Mouse (Mus musculus): ENCODE results near the gene Ikbke. TPM values are rescaled to one million over a fixed set of nuclear protein-coding genes. Genes with fewer than 3 reads are reported as not detected.
"Not testable (repeated sequence)": the region's sequence is repeated elsewhere in the genome, so short reads cannot be mapped to it uniquely, and the experiment has no call there.

Ikbke gene
- 0.42 and 0.67 TPM in 2 replicates for polyA plus RNA-seq (2015; fragmentation: Nextera tagmentation; extraction: Ambion mirVana)

GRCm38 (mm10) chr1:131279456-131279776, at the start of gene Ikbke:
Gene Ikbke (minus strand): TSS chr1:131279606.
- Histone ChIP-seq H3K9ac (replicated peaks) (no peak within 1 kb of the TSS), H3K9me3 (no peaks in the 10 kb centered on the region), H3K27me3 (no peaks in the 10 kb centered on the region), H3K4me3 (0 out of 2 replicates have a peak within 1 kb of the TSS, but pooled peaks have one; percentile 4), H3K27ac (replicated peaks) (no peak within 1 kb of the TSS), H3K4me1 (no peaks in the 10 kb centered on the region), H3K4me2 (replicated peaks) (no peak within 1 kb of the TSS), H3K36me3 (no peaks in the 10 kb centered on the region)
- ATAC-seq (replicated peaks), result no peak
- WGBS, result 42% methylated on average over 4 of the region's 4 CpGs

GRCm38 (mm10) chr1:131329093-131329492, 49.7 kb upstream of the Ikbke start:
- H3K9me3 ChIP-seq; H3K4me3 ChIP-seq; H3K27me3 ChIP-seq; ATAC-seq (replicated peaks); H3K4me2 ChIP-seq (replicated peaks); H3K4me1 ChIP-seq; H3K27ac ChIP-seq (replicated peaks); H3K9ac ChIP-seq (replicated peaks): not testable (repeated sequence)
- H3K36me3 ChIP-seq, result peaks cover 36% of the 10 kb centered on the region
- WGBS, result 97% methylated on average over 1 of the region's 1 CpGs

- H3K4me1 ChIP-seq, result no peaks in the 10 kb centered on the region
- WGBS, result 94% methylated on average over 1 of the region's 1 CpGs
- ATAC-seq (replicated peaks), result no peak
Measured at GRCm38 (mm10) chr1:131327167-131327566, 47.8 kb upstream of the Ikbke start.

GRCm38 (mm10) chr1:131324816-131325463, 45.5 kb upstream of the Ikbke start:
- ATAC-seq (replicated peaks), result no peak
- no peak overlapping the region for H3K9ac ChIP-seq (replicated peaks)
- no peak overlapping the region for H3K4me3 ChIP-seq
- H3K36me3 ChIP-seq, result peaks cover 24% of the 10 kb centered on the region
- H3K27me3 ChIP-seq, result no peaks in the 10 kb centered on the region
- H3K27ac ChIP-seq (replicated peaks), result no peak overlapping the region
- 94% methylated on average over 3 of the region's 3 CpGs for WGBS
- H3K4me2 ChIP-seq (replicated peaks), result no peak overlapping the region
- no peaks in the 10 kb centered on the region for H3K9me3 ChIP-seq
- no peaks in the 10 kb centered on the region for H3K4me1 ChIP-seq

More at GRCm38 (mm10) chr1:131327167-131327566, 47.8 kb upstream of the Ikbke start:
- Histone ChIP-seq H3K27ac (replicated peaks) (no peak overlapping the region), H3K9me3 (no peaks in the 10 kb centered on the region), H3K9ac (replicated peaks) (no peak overlapping the region), H3K36me3 (peaks cover 32% of the 10 kb centered on the region), H3K4me2 (replicated peaks) (no peak overlapping the region), H3K27me3 (no peaks in the 10 kb centered on the region), H3K4me3 (no peak overlapping the region)

- WGBS, result 89% methylated on average over 3 of the region's 3 CpGs
Measured at GRCm38 (mm10) chr1:131319598-131320330, 40.4 kb upstream of the Ikbke start.

GRCm38 (mm10) chr1:131318397-131318796, 39.0 kb upstream of the Ikbke start:
- no peak overlapping the region for H3K27ac ChIP-seq (replicated peaks)
- peaks cover 43% of the 10 kb centered on the region for H3K36me3 ChIP-seq
- H3K4me1 ChIP-seq, result no peaks in the 10 kb centered on the region
- H3K27me3 ChIP-seq, result no peaks in the 10 kb centered on the region
- ATAC-seq (replicated peaks), result no peak
- whole genome bisulfite sequencing, result 90% methylated on average over 2 of the region's 2 CpGs
- no peak overlapping the region for H3K4me3 ChIP-seq
- no peak overlapping the region for H3K9ac ChIP-seq (replicated peaks)
- no peak overlapping the region for H3K4me2 ChIP-seq (replicated peaks)
- no peaks in the 10 kb centered on the region for H3K9me3 ChIP-seq

More at GRCm38 (mm10) chr1:131319598-131320330, 40.4 kb upstream of the Ikbke start:
- peaks cover 37% of the 10 kb centered on the region for H3K36me3 ChIP-seq
- no peak overlapping the region for H3K4me2 ChIP-seq (replicated peaks)
- H3K27ac ChIP-seq (replicated peaks), result no peak overlapping the region
- no peaks in the 10 kb centered on the region for H3K9me3 ChIP-seq
- H3K27me3 ChIP-seq, result no peaks in the 10 kb centered on the region
- no peak for ATAC-seq (replicated peaks)
- no peak overlapping the region for H3K9ac ChIP-seq (replicated peaks)
- H3K4me1 ChIP-seq, result no peaks in the 10 kb centered on the region
- no peak overlapping the region for H3K4me3 ChIP-seq

- WGBS, result 97% methylated on average over 5 of the region's 5 CpGs
Measured at GRCm38 (mm10) chr1:131317625-131318024, 38.2 kb upstream of the Ikbke start.

GRCm38 (mm10) chr1:131311284-131311683, 31.9 kb upstream of the Ikbke start:
- Histone ChIP-seq H3K4me2 (replicated peaks) (no peak overlapping the region), H3K36me3 (peaks cover 60% of the 10 kb centered on the region), H3K27ac (replicated peaks) (no peak overlapping the region), H3K4me1 (no peaks in the 10 kb centered on the region), H3K4me3 (no peak overlapping the region), H3K9ac (replicated peaks) (no peak overlapping the region), H3K27me3 (no peaks in the 10 kb centered on the region), H3K9me3 (no peaks in the 10 kb centered on the region)
- WGBS, result 84% methylated on average over 3 of the region's 3 CpGs
- ATAC-seq (replicated peaks), result no peak

More at GRCm38 (mm10) chr1:131317625-131318024, 38.2 kb upstream of the Ikbke start:
- Histone ChIP-seq H3K27me3 (no peaks in the 10 kb centered on the region), H3K9ac (replicated peaks) (no peak overlapping the region), H3K9me3 (no peaks in the 10 kb centered on the region), H3K36me3 (peaks cover 49% of the 10 kb centered on the region), H3K4me1 (no peaks in the 10 kb centered on the region), H3K4me3 (no peak overlapping the region), H3K4me2 (replicated peaks) (no peak overlapping the region), H3K27ac (replicated peaks) (no peak overlapping the region)
- ATAC-seq (replicated peaks), result no peak

GRCm38 (mm10) chr1:131310237-131310818, 30.9 kb upstream of the Ikbke start:
- Histone ChIP-seq H3K4me1 (no peaks in the 10 kb centered on the region), H3K27ac (replicated peaks) (no peak overlapping the region), H3K4me3 (no peak overlapping the region), H3K9me3 (no peaks in the 10 kb centered on the region), H3K9ac (replicated peaks) (no peak overlapping the region), H3K36me3 (peaks cover 51% of the 10 kb centered on the region), H3K4me2 (replicated peaks) (no peak overlapping the region), H3K27me3 (no peaks in the 10 kb centered on the region)
- WGBS, result 90% methylated on average over 5 of the region's 5 CpGs
- no peak for ATAC-seq (replicated peaks)

GRCm38 (mm10) chr1:131300750-131301149, 21.3 kb upstream of the Ikbke start:
- H3K27ac ChIP-seq (replicated peaks), result no peak overlapping the region
- no peaks in the 10 kb centered on the region for H3K9me3 ChIP-seq
- no peak overlapping the region for H3K9ac ChIP-seq (replicated peaks)
- 100% methylated on average over 2 of the region's 2 CpGs for WGBS
- H3K27me3 ChIP-seq, result no peaks in the 10 kb centered on the region
- no peak overlapping the region for H3K4me3 ChIP-seq
- no peak overlapping the region for H3K4me2 ChIP-seq (replicated peaks)
- no peak for ATAC-seq (replicated peaks)
- 0 out of 2 replicates have a peak, but pooled peaks cover 3% of the 10 kb centered on the region for H3K4me1 ChIP-seq
- peaks cover 28% of the 10 kb centered on the region for H3K36me3 ChIP-seq

- 0 out of 2 replicates have a peak, but pooled peaks cover 3% of the 10 kb centered on the region for H3K4me1 ChIP-seq
- no peak overlapping the region for H3K4me2 ChIP-seq (replicated peaks)
- WGBS, result 80% methylated on average over 6 of the region's 6 CpGs
- no peaks in the 10 kb centered on the region for H3K27me3 ChIP-seq
- no peak overlapping the region for H3K4me3 ChIP-seq
- H3K27ac ChIP-seq (replicated peaks), result no peak overlapping the region
- no peak for ATAC-seq (replicated peaks)
- peaks cover 31% of the 10 kb centered on the region for H3K36me3 ChIP-seq
- H3K9me3 ChIP-seq, result no peaks in the 10 kb centered on the region
- no peak overlapping the region for H3K9ac ChIP-seq (replicated peaks)
Measured at GRCm38 (mm10) chr1:131299788-131300187, 20.4 kb upstream of the Ikbke start.

- Histone ChIP-seq H3K4me2 (replicated peaks) (no peak overlapping the region), H3K27ac (replicated peaks) (no peak overlapping the region), H3K36me3 (peaks cover 34% of the 10 kb centered on the region), H3K4me3 (no peak overlapping the region), H3K4me1 (0 out of 2 replicates have a peak, but pooled peaks cover 3% of the 10 kb centered on the region), H3K27me3 (no peaks in the 10 kb centered on the region), H3K9me3 (no peaks in the 10 kb centered on the region), H3K9ac (replicated peaks) (no peak overlapping the region)
- no peak for ATAC-seq (replicated peaks)
- WGBS, result 42% methylated on average over 3 of the region's 3 CpGs
Measured at GRCm38 (mm10) chr1:131299240-131299639, 19.8 kb upstream of the Ikbke start.

Measured in forebrain, embryonic 15.5 days (tissue).